Mouse (Mus musculus) heart, embryonic 14.5 days (tissue): ENCODE results near the gene Wap. TPM values are rescaled to one million over a fixed set of nuclear protein-coding genes. Genes with fewer than 3 reads are reported as not detected.

ENCODE experiments used
- ATAC-seq: fragments of 200-750 bp; cut with Nextera tagmentation; 2 replicates; pipeline ENCODE4 v1.8.0; 2017; ENCODE audit warnings: low read depth, moderate TSS enrichment; ENCODE audit not compliant: insufficient number of reproducible peaks, insufficient read depth, low FRiP score
- H3K27ac ChIP-seq, 2 experiments: fragments of 200-500 bp in 1 of 2; fragments of 300-500 bp in 1 of 2; sonication (generic) in 1 of 2; replicated peaks in 1 of 2; 2 replicates each; pipeline ENCODE4 v1.5.1; 2012 to 2014; ENCODE audit warnings: low read depth in 2 of 2, low read length in 2 of 2, control low read depth in 1 of 2, mild to moderate bottlenecking in 1 of 2, mixed read lengths in 1 of 2; ENCODE audit not compliant: control insufficient read depth in 1 of 2, insufficient read depth in 1 of 2
- H3K27me3 ChIP-seq: fragments of 300-500 bp; sonication (generic); 2 replicates; pipeline ENCODE4 v1.6.1; 2014; ENCODE audit warnings: mild to moderate bottlenecking, low read length, control low read depth; ENCODE audit not compliant: control insufficient read depth, insufficient read depth
- H3K36me3 ChIP-seq: fragments of 300-500 bp; sonication (generic); 2 replicates; pipeline ENCODE4 v1.6.1; 2014; ENCODE audit warnings: mild to moderate bottlenecking, control low read depth, low read length, mixed read lengths; ENCODE audit not compliant: control insufficient read depth, insufficient read depth
- H3K4me1 ChIP-seq, 2 experiments: fragments of 200-500 bp in 1 of 2; fragments of 300-500 bp in 1 of 2; sonication (generic) in 1 of 2; 2 replicates each; pipeline ENCODE4 v1.6.1; 2012 to 2014; ENCODE audit warnings: low read length in 2 of 2, control low read depth in 1 of 2, mixed read lengths in 1 of 2; ENCODE audit not compliant: control insufficient read depth in 2 of 2, insufficient read depth in 2 of 2
- H3K4me2 ChIP-seq: fragments of 300-500 bp; sonication (generic); 2 replicates; pipeline ENCODE4 v1.6.1; 2014; ENCODE audit warnings: mild to moderate bottlenecking, low read length
- H3K4me3 ChIP-seq, 2 experiments: fragments of 200-500 bp in 1 of 2; fragments of 300-500 bp in 1 of 2; sonication (generic) in 1 of 2; 2 replicates each; pipeline ENCODE4 v1.5.1; 2012 to 2014; ENCODE audit warnings: low read length in 2 of 2, mild to moderate bottlenecking in 2 of 2, control low read depth in 1 of 2, low read depth in 1 of 2, moderate library complexity in 1 of 2; ENCODE audit not compliant: control insufficient read depth in 1 of 2, insufficient read depth in 1 of 2
- H3K9ac ChIP-seq: fragments of 300-500 bp; sonication (generic); 2 replicates; pipeline ENCODE4 v1.6.1; 2014; ENCODE audit warnings: mild to moderate bottlenecking, low read length
- H3K9me3 ChIP-seq: fragments of 300-500 bp; sonication (generic); 2 replicates; pipeline ENCODE4 v1.6.1; 2016; ENCODE audit warnings: low read length, control low read depth; ENCODE audit not compliant: control insufficient read depth
- WGBS: fragments of 180-500 bp; shearing (Covaris S2); extraction: QIAGEN DNeasy Blood & Tissue Kit; methylation state at CpG from one replicate; pipeline ENCODE4 v1.1.7; 2014; 5-methylcytosine and 5-hydroxymethylcytosine counted together
- polyA plus RNA-seq: library from polyadenylated mRNA; unstranded; fragments of >200 nt; fragmentation: Nextera tagmentation; extraction: Ambion mirVana; gene quantifications from 2 replicates; pipeline ENCODE4 v1.2.1, GENCODE M21; 2014

Wap gene
- polyA plus RNA-seq, 1 experiment from 2014 or later: not detected

DNA sequence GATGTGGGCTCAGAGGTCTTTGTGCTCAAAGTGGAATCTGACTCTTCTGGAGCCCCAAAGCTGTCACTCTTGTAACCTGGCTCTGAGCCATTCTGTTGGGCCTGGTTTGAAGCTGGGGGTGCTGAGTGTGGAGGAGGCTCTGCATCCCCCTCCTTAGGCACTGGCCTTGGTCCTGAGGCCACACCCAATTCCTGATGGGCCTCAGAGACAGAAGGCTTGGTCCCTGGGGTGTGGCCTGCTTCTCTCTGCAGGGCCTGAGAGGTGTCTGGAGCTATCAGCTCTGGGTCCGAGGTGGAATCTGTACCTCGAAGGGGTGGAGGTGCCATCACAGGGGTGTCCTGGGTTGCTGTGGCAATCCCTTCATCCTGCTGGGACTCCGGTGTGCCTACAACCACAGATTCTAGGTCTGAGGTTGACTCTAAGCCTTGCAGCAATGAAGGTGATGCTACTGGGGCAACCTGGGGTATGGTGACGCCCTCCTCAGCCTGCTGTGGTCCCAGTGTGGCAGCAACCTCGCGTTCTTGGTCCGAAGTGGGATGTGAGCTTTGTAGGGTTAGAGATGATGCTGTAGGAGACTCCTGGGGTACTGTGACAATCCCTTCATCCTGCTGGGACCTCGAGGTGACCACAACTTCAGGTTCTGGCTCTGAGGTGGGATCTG is 38.0 kb downstream of the Wap start:
- Histone ChIP-seq H3K27me3 (peaks cover 48% of the 10 kb centered on the region), H3K4me3 (no peak overlapping the region), H3K27ac (no peak overlapping the region), H3K4me2 (no peak overlapping the region), H3K4me1 (peaks cover 37 to 53% of the 10 kb centered on the region in 2 experiments), H3K9me3 (no peaks in the 10 kb centered on the region), H3K36me3 (peaks cover 33% of the 10 kb centered on the region), H3K9ac (no peak overlapping the region)
- WGBS: 81% methylated on average over 8 of the region's 8 CpGs
- ATAC-seq: no peak

DNA sequence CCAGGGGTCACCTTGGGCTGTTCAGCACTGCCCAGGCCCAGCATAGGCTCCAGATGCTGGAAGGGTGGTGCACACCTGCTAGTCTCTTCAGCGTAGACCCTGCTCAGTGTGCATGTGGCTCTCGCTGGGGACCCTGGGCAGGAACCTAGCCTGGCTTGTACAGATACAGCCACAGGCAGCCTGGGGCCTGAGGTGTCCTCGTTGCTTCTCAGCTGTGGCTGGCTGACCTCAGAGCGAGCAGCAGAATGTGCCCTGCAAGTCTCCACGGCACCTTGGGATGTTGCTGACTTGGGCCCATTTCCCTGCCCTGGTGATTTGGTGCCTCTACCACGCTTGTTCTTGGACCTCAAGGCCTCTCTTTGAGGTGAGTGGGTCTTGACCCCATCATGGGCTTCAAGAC is 38.6 kb downstream of the Wap start:
- no peak overlapping the region for H3K4me2 ChIP-seq
- no peaks in the 10 kb centered on the region for H3K9me3 ChIP-seq
- ATAC-seq: no peak
- peaks cover 39 to 53% of the 10 kb centered on the region in 2 experiments for H3K4me1 ChIP-seq
- no peak overlapping the region for H3K4me3 ChIP-seq
- no peak overlapping the region for H3K9ac ChIP-seq
- WGBS: 77% methylated on average over 6 of the region's 6 CpGs
- peaks cover 44% of the 10 kb centered on the region for H3K27me3 ChIP-seq
- no peak overlapping the region for H3K27ac ChIP-seq
- peaks cover 39% of the 10 kb centered on the region for H3K36me3 ChIP-seq

DNA sequence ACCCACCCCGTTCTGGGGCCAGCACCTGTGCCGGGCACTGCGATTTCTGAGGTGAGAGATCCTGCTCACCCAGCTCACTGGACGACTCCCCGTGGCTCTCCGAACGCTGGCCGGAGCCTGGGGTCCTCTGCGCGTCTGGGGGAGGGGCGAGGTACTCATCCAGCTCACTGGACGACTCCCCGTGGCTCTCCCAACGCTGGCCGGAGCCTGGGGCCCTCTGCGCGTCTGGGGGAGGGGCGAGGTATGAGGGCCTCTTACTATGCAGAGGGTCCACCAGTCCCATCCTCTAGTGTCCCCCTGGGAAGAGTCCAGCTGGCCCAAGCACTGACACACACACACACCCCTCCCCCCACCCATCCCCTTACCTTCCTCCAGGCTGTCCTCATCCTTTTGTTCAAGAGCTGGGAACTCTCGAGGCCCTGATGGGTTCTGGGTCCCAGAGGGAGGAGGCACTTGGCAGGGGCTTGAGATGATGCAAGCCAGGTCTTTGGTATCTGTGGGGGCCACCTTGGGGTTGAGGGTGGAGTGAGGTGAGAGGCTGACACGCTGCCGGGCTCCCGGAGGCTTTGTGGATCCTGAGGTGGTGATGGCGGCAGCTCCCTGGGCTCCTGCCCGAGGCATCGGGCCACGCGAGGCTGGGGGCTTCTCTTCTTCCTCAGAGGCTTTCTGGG is 39.3 kb downstream of the Wap start:
- Histone ChIP-seq H3K4me1 (peaks cover 34 to 46% of the 10 kb centered on the region in 2 experiments), H3K27ac (no peak overlapping the region), H3K27me3 (peaks cover 44% of the 10 kb centered on the region), H3K4me3 (no peak overlapping the region), H3K4me2 (0 out of 2 replicates have a peak overlapping the region, but pooled peaks have one; percentile 1), H3K9me3 (no peaks in the 10 kb centered on the region), H3K36me3 (peaks cover 46% of the 10 kb centered on the region), H3K9ac (no peak overlapping the region)
- WGBS: 22% methylated on average over 27 of the region's 27 CpGs
- no peak for ATAC-seq

DNA sequence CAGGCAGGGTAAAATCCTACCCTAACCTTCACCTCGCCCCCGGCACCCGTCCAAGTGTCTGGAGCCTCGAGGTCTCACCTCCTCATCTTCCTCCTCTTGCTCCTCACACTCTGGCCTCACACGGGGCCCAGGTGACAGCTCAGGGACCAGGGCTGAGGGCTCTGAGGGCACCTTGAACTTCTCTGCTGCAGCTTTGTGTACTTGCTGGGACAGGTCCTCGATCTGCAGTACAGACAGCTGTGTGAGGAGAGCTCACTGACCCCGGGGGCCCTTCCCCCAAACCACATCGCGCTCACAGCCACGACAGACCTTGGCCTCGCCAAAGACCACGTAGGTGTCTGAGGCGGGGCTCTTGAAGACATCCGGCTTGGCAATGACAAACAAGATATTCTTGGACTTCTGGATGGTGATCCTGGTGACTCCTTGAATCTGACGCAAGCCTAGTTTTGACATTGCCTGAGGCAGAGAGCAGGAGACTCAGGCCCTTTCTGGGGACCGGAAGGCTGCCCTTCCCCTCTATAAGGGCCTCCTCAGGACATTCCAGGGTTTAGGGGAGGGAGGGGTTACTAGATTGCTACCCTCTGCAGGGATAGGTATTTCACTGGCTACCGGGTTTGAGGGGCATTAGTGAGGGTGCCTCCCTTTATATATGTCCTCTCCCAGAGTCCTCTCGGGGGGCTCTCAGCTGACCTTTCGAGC is 40.1 kb downstream of the Wap start:
- Histone ChIP-seq H3K9me3 (no peaks in the 10 kb centered on the region), H3K4me2 (no peak overlapping the region), H3K36me3 (peaks cover 54% of the 10 kb centered on the region), H3K27ac (no peak overlapping the region), H3K27me3 (peaks cover 44% of the 10 kb centered on the region), H3K9ac (no peak overlapping the region), H3K4me3 (no peak overlapping the region), H3K4me1 (peaks cover 31 to 39% of the 10 kb centered on the region in 2 experiments)
- ATAC-seq: no peak
- 59% methylated on average over 19 of the region's 19 CpGs for WGBS

DNA sequence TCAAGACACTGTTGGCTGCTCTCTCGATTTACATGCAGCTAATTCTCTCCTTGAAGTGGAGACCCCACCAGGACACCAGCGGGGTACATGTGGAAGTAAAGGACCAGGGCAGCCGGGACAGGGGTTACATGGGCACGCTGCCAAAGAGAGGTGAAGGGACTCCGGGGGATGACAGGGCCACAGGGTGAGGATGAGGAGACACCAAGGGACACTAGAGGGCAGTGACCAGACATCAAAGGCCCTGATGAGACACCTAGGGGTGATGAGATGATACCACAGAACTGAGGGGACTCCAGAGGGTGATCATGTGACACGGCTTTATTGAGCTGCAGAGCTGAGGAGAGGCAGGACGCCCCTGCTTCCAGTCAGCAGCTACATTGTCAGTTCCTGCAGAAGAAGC is 40.9 kb downstream of the Wap start:
- Histone ChIP-seq H3K27ac (no peak overlapping the region), H3K9ac (no peak overlapping the region), H3K36me3 (peaks cover 62% of the 10 kb centered on the region), H3K9me3 (no peaks in the 10 kb centered on the region), H3K4me2 (no peak overlapping the region), H3K4me3 (no peak overlapping the region), H3K27me3 (peaks cover 38% of the 10 kb centered on the region), H3K4me1 (peaks cover 30 to 36% of the 10 kb centered on the region in 2 experiments)
- 66% methylated on average over 7 of the region's 7 CpGs for WGBS
- no peak for ATAC-seq

DNA sequence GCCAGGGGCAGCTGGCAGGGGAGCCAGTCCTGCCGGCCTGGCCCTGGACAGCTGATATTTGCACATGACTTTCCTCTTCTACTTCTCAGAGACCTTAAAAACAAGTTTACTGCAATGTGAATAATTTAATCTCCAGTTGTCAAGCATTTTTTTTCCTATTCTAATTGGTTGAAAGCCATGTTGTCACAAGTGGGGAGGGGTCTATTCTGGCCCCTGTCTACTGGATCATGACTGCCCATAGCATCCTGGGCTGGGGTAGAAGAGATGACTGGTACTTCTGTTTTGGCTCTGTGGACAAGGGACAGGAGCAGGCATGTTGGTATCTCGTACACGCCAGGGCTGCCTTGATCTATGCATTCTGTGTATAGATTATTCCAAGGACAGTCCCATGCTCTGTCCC is 41.8 kb downstream of the Wap start:
- Histone ChIP-seq H3K36me3 (peaks cover 71% of the 10 kb centered on the region), H3K9me3 (no peaks in the 10 kb centered on the region), H3K9ac (no peak overlapping the region), H3K4me3 (no peak overlapping the region), H3K27me3 (peaks cover 29% of the 10 kb centered on the region), H3K4me1 (peaks cover 30 to 36% of the 10 kb centered on the region in 2 experiments), H3K27ac (no peak overlapping the region), H3K4me2 (no peak overlapping the region)
- WGBS: 85% methylated on average over 3 of the region's 3 CpGs
- no peak for ATAC-seq

DNA sequence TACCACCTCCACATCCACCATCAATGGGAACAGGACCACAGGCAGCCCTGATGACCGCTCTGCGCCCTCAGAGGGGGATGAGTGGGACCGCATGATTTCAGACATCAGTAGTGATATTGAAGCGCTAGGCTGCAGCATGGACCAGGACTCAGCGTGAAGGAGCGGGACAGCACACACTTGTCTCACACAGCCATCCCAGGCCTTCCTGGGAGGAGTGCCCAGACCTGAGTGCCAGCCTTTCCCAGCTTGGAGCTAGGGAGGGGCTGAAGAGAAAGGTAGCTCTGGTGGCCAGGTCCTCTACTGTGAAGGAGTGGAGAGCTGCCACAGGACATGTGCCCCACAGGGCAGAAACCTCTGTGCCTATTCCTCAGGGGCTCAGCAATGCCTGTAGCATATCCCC is 42.2 kb downstream of the Wap start:
- Histone ChIP-seq H3K4me1 (peaks cover 30 to 36% of the 10 kb centered on the region in 2 experiments), H3K9me3 (no peaks in the 10 kb centered on the region), H3K27me3 (peaks cover 25% of the 10 kb centered on the region), H3K27ac (no peak overlapping the region), H3K9ac (no peak overlapping the region), H3K4me3 (no peak overlapping the region), H3K4me2 (no peak overlapping the region), H3K36me3 (peaks cover 75% of the 10 kb centered on the region)
- WGBS: 86% methylated on average over 6 of the region's 6 CpGs
- ATAC-seq: no peak
